Mouse (Mus musculus) layer of hippocampus, adult 2 months (tissue): ENCODE data around the gene Zfp46. TPM values are rescaled to one million over a fixed set of nuclear protein-coding genes. Genes with fewer than 3 reads are reported as not detected.

Experiments
- DNase-seq, 2 experiments: peaks; one replicate each; pipeline ENCODE4 v3.0.0; 2022; ENCODE audit warnings: low spot score in 2 of 2
- H3K27ac ChIP-seq: fragments of 200-600 bp; 2 replicates; pipeline ENCODE4 v1.8.1; 2022
- H3K4me3 ChIP-seq: fragments of 200-600 bp; 2 replicates; pipeline ENCODE4 v1.8.1; 2022; ENCODE audit warnings: mild to moderate bottlenecking
- CTCF ChIP-seq: fragments of 200-600 bp; conservative IDR thresholded peaks from 2 replicates; pipeline ENCODE4 v1.8.1; 2022; ENCODE audit warnings: antibody characterized with exemption, mild to moderate bottlenecking, moderate library complexity
- long read RNA-seq, 2 experiments: library from polyadenylated mRNA; stranded (forward); transcript quantifications; one replicate each; pipeline ENCODE4 v2.0.0; 2021; ENCODE audit warnings: borderline mapping rate in 2 of 2
- total RNA-seq, 2 experiments: library from RNA; stranded (reverse); gene quantifications; 2 replicates each; pipeline ENCODE4 v1.2.3; 2021

Zfp46 gene
- 10 to 100 TPM; 44.2 to 49.0 TPM for total RNA-seq
- long read RNA-seq, experiment 1, full-length matches to known transcripts = 12 of 22 reads
- long read RNA-seq, experiment 1, partial matches to known transcripts = 0 of 22 reads
- long read RNA-seq, experiment 1, other reads (novel, unspliced or antisense) = 10 of 22 reads
- long read RNA-seq, experiment 2, full-length matches to known transcripts = 18 of 27 reads
- long read RNA-seq, experiment 2, partial matches to known transcripts = 0 of 27 reads
- long read RNA-seq, experiment 2, other reads (novel, unspliced or antisense) = 9 of 27 reads

GRCm38 (mm10) chr4:136284455-136284854, at the start of gene Zfp46:
Zfp46 (plus strand) TSS chr4:136284683.
- H3K27ac ChIP-seq = peak within 1 kb of the TSS; percentile 98
- TF ChIP-seq CTCF = peak; percentile 14; the same call in 1 of the 2 replicates
- H3K4me3 ChIP-seq = peak within 1 kb of the TSS; percentile 92
- peak; percentile 92 to 93 for DNase-seq

- no peak for DNase-seq
- H3K4me3 ChIP-seq = no peak overlapping the region
- no peak for TF ChIP-seq CTCF
- H3K27ac ChIP-seq = no peak overlapping the region
Observed at GRCm38 (mm10) chr4:136238669-136239068, 45.8 kb upstream of the Zfp46 start.

DNA sequence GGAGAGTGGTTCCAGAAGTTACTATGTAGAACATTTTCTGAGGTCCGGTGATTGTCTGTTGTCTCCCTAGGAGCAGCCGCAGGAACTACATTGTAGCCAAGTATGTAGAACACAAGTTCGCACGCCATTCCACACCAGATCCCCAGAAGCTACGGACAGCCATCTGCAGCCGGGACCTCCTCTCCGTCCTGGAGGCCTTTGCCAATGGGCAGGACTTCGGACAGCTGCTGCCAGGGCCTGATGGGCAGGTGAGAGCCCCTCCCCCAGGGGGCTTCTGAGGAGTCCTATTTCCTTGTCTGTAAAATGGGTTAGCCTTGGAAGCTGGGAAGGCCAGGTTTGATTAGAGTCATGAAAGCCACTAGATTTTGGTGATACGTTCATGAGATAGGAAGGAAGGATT, 45.4 kb upstream of the Zfp46 start:
- Histone ChIP-seq H3K27ac (no peak overlapping the region), H3K4me3 (no peak overlapping the region)
- no peak for TF ChIP-seq CTCF
- no peak for DNase-seq

DNA sequence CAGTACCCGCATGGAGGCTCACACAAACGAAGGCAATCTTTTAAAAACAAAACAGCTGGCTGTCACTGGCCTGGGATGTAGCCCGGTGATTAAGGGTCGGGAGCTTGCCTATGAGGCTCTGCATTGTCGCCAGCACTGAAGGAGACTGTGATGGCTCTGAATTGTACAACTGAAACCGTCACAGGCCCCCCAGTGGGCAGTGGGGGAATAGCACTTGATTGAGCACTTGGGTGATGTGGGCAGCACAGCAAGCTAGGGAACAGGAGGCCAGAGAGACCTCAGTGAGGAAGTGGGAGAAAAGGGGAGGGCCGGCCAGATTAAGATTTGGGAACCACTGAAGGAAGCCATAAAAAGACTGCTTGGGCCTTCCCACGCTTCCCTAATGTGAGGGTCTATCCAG, 44.9 kb upstream of the Zfp46 start:
- Histone ChIP-seq H3K4me3 (no peak overlapping the region), H3K27ac (no peak overlapping the region)
- peak; percentile 77 to 84 for DNase-seq
- peak; percentile 89 for TF ChIP-seq CTCF

GRCm38 (mm10) chr4:136240123-136240522, 44.4 kb upstream of the Zfp46 start:
- TF ChIP-seq CTCF = no peak
- H3K27ac ChIP-seq = no peak overlapping the region
- H3K4me3 ChIP-seq = no peak overlapping the region
- no peak for DNase-seq

DNA sequence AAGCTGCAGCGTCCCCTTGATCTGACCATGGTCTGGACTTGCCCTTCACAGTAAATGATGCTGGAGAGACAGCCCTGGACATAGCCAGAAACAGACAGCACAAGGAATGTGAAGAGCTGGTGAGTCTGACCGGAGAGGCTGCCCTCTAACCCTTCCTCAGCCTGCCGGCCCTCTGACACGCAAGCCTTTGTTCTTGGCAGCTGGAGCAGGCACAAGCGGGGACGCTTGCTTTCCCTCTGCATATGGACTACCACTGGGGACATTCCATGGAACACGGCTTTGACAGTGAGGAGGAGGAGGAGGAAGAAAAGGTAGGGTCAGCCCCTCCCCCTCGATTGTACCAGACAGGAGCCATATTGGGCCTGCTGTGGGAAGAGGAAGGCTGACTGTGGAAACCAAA, 43.5 kb upstream of the Zfp46 start:
- no peak for DNase-seq
- TF ChIP-seq CTCF = no peak
- Histone ChIP-seq H3K27ac (no peak overlapping the region), H3K4me3 (no peak overlapping the region)

DNA sequence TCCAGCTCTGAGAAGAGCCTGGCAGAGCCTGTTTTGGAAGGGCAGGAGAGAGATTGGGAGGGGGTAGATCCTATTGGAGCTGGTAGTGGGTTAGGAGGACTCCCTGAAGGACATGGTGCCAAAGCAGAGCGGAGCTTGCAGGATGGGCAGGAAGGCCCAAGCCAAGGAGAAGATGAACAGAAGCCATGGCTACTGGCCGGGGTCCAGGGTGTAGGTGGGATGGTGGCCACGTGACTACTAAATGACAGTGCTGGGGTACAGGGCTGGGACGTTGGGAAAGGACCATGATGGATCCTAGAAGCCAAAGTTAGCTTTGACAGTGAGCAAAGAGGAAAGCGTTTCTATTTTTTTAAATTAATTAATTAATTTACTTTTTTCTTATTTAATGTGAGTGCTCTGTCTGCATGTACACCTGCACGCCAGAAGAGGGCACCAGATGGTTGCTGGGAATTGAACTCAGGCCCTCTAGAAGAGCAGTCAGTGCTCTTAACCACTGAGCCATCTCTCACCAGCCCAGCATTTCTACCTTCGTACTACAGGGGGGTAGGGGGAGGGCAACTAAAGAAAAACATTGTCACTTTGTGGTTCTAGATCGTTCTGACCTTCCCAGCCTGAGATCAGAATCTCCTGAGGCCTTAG, 42.3 kb upstream of the Zfp46 start:
- DNase-seq = peak in 1 of 2 experiments; percentile 20

GRCm38 (mm10) chr4:136242728-136243127, 41.8 kb upstream of the Zfp46 start:
- TF ChIP-seq CTCF = no peak
- no peak for DNase-seq

More for the DNA sequence above, 42.3 kb upstream of the Zfp46 start:
- Histone ChIP-seq H3K27ac (no peak overlapping the region), H3K4me3 (no peak overlapping the region)
- peak; percentile 82 for TF ChIP-seq CTCF

GRCm38 (mm10) chr4:136244208-136244607, 40.3 kb upstream of the Zfp46 start:
- TF ChIP-seq CTCF = no peak
- no peak for DNase-seq
- H3K27ac ChIP-seq = no peak overlapping the region
- H3K4me3 ChIP-seq = no peak overlapping the region

More at GRCm38 (mm10) chr4:136242728-136243127, 41.8 kb upstream of the Zfp46 start:
- Histone ChIP-seq H3K4me3 (no peak overlapping the region), H3K27ac (no peak overlapping the region)

- H3K4me3 ChIP-seq = no peak overlapping the region
- DNase-seq = no peak
- TF ChIP-seq CTCF = no peak
- no peak overlapping the region for H3K27ac ChIP-seq
Observed at GRCm38 (mm10) chr4:136245681-136246080, 38.8 kb upstream of the Zfp46 start.

DNA sequence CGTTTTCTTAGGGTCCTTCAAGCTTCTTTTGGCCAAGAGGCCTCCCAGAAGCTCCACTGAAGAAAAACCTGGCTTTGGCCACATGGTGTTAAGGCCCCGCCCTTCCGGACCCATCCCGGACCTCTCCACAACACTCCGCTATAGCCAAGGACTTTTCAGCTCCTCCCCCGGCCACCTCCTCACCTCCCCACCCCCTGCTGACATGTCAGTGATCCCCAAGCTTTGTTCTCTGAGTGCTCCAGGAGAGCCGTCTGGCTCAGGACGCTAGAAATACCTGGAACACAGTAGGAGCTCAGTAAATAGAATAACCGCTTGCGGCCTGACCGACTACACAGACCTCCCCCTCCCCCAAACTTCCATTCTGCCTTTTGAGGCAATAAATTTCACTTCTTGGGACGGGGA, 37.9 kb upstream of the Zfp46 start:
- Histone ChIP-seq H3K27ac (no peak overlapping the region), H3K4me3 (no peak overlapping the region)
- no peak for TF ChIP-seq CTCF
- no peak for DNase-seq

- no peak for DNase-seq
- TF ChIP-seq CTCF = no peak
- H3K4me3 ChIP-seq = peak overlapping the region; percentile 47
- H3K27ac ChIP-seq = no peak overlapping the region
Observed at GRCm38 (mm10) chr4:136247386-136247728, 37.1 kb upstream of the Zfp46 start.

DNA sequence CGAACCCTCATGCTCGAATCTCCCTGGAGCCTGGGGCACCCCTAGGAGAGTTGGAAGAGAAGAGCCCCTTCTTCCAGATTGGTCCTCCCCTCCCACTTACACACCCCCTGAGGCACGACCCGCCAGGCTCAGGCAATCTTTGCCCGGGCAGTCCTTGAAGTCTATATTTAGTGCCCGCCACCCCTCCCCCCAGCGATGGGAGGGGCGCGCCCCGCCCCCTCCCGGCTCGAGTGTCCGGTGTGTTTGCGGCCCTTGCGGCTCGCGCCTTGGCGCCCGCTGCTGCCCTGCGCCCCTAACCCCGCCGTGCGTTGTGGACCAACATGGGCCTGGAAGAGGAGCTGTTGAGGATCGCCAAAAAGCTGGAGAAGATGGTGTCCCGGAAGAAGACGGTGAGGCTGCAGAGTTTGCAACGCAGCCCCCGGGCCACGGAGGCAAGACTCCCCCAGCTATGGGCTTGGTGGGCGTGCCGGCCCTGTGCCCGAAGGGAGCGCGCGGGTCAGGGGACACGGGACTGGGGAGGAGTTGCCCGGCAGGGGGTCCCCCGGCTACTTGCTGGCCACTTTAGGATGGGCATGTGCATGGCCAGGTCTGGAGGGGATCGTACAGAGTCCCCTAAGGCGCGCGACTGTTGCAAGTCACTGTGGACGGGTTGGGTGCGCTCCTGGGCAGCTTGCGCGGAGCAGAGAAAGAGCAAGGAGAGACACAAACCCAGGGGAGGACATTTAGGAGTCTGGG, 36.6 kb upstream of the Zfp46 start, which contains the start of gene Tcea3:
Gene Tcea3, plus strand, starts transcription at position 1 of the 735 bp plus-strand sequence.
- no peak for DNase-seq
- no peak for TF ChIP-seq CTCF
- Histone ChIP-seq H3K4me3 (peak within 1 kb of the TSS; percentile 47), H3K27ac (no peak within 1 kb of the TSS)
